Mouse (Mus musculus) heart, adult 2 months (tissue): Measurements from ENCODE around the gene Pik3ip1. TPM values are rescaled to one million over a fixed set of nuclear protein-coding genes. Genes with fewer than 3 reads are reported as not detected.

Source experiments
- DNase-seq, 2 experiments: peaks; one replicate each; pipeline ENCODE4 v3.0.0; 2021
- H3K27ac ChIP-seq: fragments of 200-600 bp; 2 replicates; pipeline ENCODE4 v1.8.1; 2022
- H3K27me3 ChIP-seq: fragments of 200-500 bp; 2 replicates; pipeline ENCODE4 v1.6.1; 2012; ENCODE audit warnings: mild to moderate bottlenecking, low read length, inconsistent platforms, mixed read lengths; ENCODE audit not compliant: control insufficient read depth, insufficient read depth
- H3K36me3 ChIP-seq: fragments of 200-500 bp; 2 replicates; pipeline ENCODE4 v1.6.1; 2012; ENCODE audit warnings: low read length, inconsistent platforms; ENCODE audit not compliant: control insufficient read depth, insufficient read depth
- H3K4me1 ChIP-seq: fragments of 200-500 bp; 2 replicates; pipeline ENCODE4 v1.6.1; 2011; ENCODE audit warnings: low read length; ENCODE audit not compliant: control insufficient read depth, insufficient read depth
- H3K4me3 ChIP-seq: fragments of 200-600 bp; 2 replicates; pipeline ENCODE4 v1.8.1; 2022
- H3K79me2 ChIP-seq: fragments of 200-500 bp; replicated peaks from 2 replicates; pipeline ENCODE4 v1.6.1; 2012; ENCODE audit warnings: mild to moderate bottlenecking, inconsistent platforms, low read length, moderate library complexity, mixed read lengths; ENCODE audit not compliant: control insufficient read depth, insufficient read depth
- H3K9ac ChIP-seq: fragments of 200-500 bp; 2 replicates; pipeline ENCODE4 v1.6.1; 2012; ENCODE audit warnings: low read depth, mild to moderate bottlenecking, control low read depth, inconsistent platforms, low read length, mixed read lengths
- CTCF ChIP-seq: fragments of 200-600 bp; IDR thresholded peaks from 2 replicates; pipeline ENCODE4 v1.8.1; 2022; ENCODE audit warnings: antibody characterized with exemption, mild to moderate bottlenecking, moderate library complexity
- EP300 ChIP-seq: fragments of 200-500 bp; IDR thresholded peaks from 2 replicates; pipeline ENCODE4 v1.6.1; 2011; ENCODE audit warnings: low read depth, low read length, control low read depth; ENCODE audit not compliant: insufficient read depth
- POLR2A ChIP-seq: fragments of 200-500 bp; IDR thresholded peaks from 2 replicates; pipeline ENCODE4 v1.6.1; 2011; ENCODE audit warnings: mild to moderate bottlenecking, low read depth, low read length, control low read depth; ENCODE audit not compliant: insufficient read depth
- WGBS: fragments of 180-500 bp; shearing (Covaris S2); methylation state at CpG from one replicate; pipeline ENCODE4 v1.1.7; 2018; 5-methylcytosine and 5-hydroxymethylcytosine counted together
- intact Hi-C: fragments of 180-260 bp; cut with DNase I; formaldehyde crosslinking; loops from one replicate; pipeline ENCODE4 v1.15.1; 2025
- polyA plus RNA-seq: library from polyadenylated mRNA; depleted of rRNA; stranded (reverse); fragments of >200 nt; gene quantifications from 2 replicates; pipeline ENCODE4 v1.2.3, GENCODE M21; 2012
- total RNA-seq, 2 experiments: library from RNA; stranded (reverse); gene quantifications; 2 replicates each; pipeline ENCODE4 v1.2.3; 2021

The Pik3ip1 gene
- total and polyA plus RNA-seq, 3 experiments: 29.4 to 36.4 (median 29.5) TPM

- Histone ChIP-seq H3K79me2 (no peaks in the 10 kb centered on the region; the same call in none of the 2 replicates), H3K9ac (no peak overlapping the region), H3K4me3 (no peak overlapping the region), H3K27me3 (no peaks in the 10 kb centered on the region), H3K27ac (no peak overlapping the region), H3K4me1 (no peaks in the 10 kb centered on the region; the same call in 1 of the 2 replicates), H3K36me3 (no peaks in the 10 kb centered on the region)
- TF ChIP-seq CTCF (no peak), EP300 (no peak), POLR2A (no peak)
- 62% methylated on average over 2 of the region's 2 CpGs for WGBS
- DNase-seq: no peak
- intact Hi-C loops: loop anchor here (5.0 kb wide), 1 partner anchor 37 kb away; the partner anchor contains the start of gene Limk2
Observed at GRCm38 (mm10) chr11:3370162-3370561, 40.0 kb downstream of the Pik3ip1 start.

- H3K36me3 ChIP-seq: no peaks in the 10 kb centered on the region
- no peaks in the 10 kb centered on the region for H3K27me3 ChIP-seq
- intact Hi-C loops: loop anchor here (5.0 kb wide), 1 partner anchor 36 kb away; the partner anchor contains the start of gene Limk2
- peak; percentile 80 to 81 for DNase-seq
- WGBS: 4% methylated on average over 27 of the region's 27 CpGs
- H3K27ac ChIP-seq: peak overlapping the region; percentile 47
- no peaks in the 10 kb centered on the region; the same call in 1 of the 2 replicates for H3K4me1 ChIP-seq
- TF ChIP-seq CTCF (no peak), POLR2A (peak; percentile 78), EP300 (no peak)
- peak overlapping the region; percentile 59 for H3K4me3 ChIP-seq
- peak overlapping the region; percentile 60 for H3K9ac ChIP-seq
- no peaks in the 10 kb centered on the region; the same call in none of the 2 replicates for H3K79me2 ChIP-seq
Observed at GRCm38 (mm10) chr11:3370928-3371598, 40.9 kb downstream of the Pik3ip1 start.

- no peaks in the 10 kb centered on the region; the same call in 1 of the 2 replicates for H3K4me1 ChIP-seq
- H3K27ac ChIP-seq: peak overlapping the region; percentile 39
- H3K4me3 ChIP-seq: peak overlapping the region; percentile 59
- H3K36me3 ChIP-seq: no peaks in the 10 kb centered on the region
- 27% methylated on average over 7 of the region's 7 CpGs for WGBS
- no peak for DNase-seq
- no peak for TF ChIP-seq POLR2A
- TF ChIP-seq CTCF: no peak
- no peak for TF ChIP-seq EP300
- H3K9ac ChIP-seq: peak overlapping the region; percentile 60
- intact Hi-C loops: loop anchor here (5.0 kb wide), 1 partner anchor 36 kb away; the partner anchor contains the start of gene Limk2
- H3K27me3 ChIP-seq: no peaks in the 10 kb centered on the region
- no peaks in the 10 kb centered on the region for H3K79me2 ChIP-seq
Observed at GRCm38 (mm10) chr11:3371599-3372295, 41.5 kb downstream of the Pik3ip1 start.

GRCm38 (mm10) chr11:3373591-3374292 lies 43.5 kb downstream of the Pik3ip1 start:
- Histone ChIP-seq H3K27me3 (no peaks in the 10 kb centered on the region), H3K36me3 (no peaks in the 10 kb centered on the region), H3K79me2 (no peaks in the 10 kb centered on the region), H3K27ac (no peak overlapping the region), H3K4me1 (no peaks in the 10 kb centered on the region; the same call in 1 of the 2 replicates), H3K9ac (no peak overlapping the region), H3K4me3 (no peak overlapping the region)
- TF ChIP-seq CTCF: no peak
- no peak for TF ChIP-seq POLR2A
- TF ChIP-seq EP300: no peak
- intact Hi-C loops: loop anchor here (5.0 kb wide), 1 partner anchor 34 kb away; the partner anchor contains the start of gene Limk2
- WGBS: 34% methylated on average over 7 of the region's 7 CpGs
- no peak for DNase-seq

GRCm38 (mm10) chr11:3374293-3374645 lies 44.1 kb downstream of the Pik3ip1 start:
- TF ChIP-seq EP300 (no peak), CTCF (no peak), POLR2A (no peak)
- H3K27ac ChIP-seq: no peak overlapping the region
- 44% methylated on average over 7 of the region's 7 CpGs for WGBS
- H3K4me1 ChIP-seq: no peaks in the 10 kb centered on the region; the same call in 1 of the 2 replicates
- no peak overlapping the region for H3K4me3 ChIP-seq
- no peak for DNase-seq
- no peaks in the 10 kb centered on the region for H3K36me3 ChIP-seq
- no peaks in the 10 kb centered on the region for H3K27me3 ChIP-seq
- intact Hi-C loops: loop anchor here (5.0 kb wide), 1 partner anchor 33 kb away; the partner anchor contains the start of gene Limk2
- H3K79me2 ChIP-seq: no peaks in the 10 kb centered on the region
- H3K9ac ChIP-seq: no peak overlapping the region
